Mouse (Mus musculus) erythroblast, embryonic 14.5 days (primary cell): ENCODE results near the gene Rasa2. TPM values are rescaled to one million over a fixed set of nuclear protein-coding genes. Genes with fewer than 3 reads are reported as not detected.
"Not testable (repeated sequence)": the region's sequence is repeated elsewhere in the genome, so short reads cannot be mapped to it uniquely, and the experiment has no call there.

Experiments
- H3K27me3 ChIP-seq: 2 replicates; pipeline ENCODE4 v1.6.1; 2012; ENCODE audit warnings: inconsistent platforms; ENCODE audit not compliant: control insufficient read depth
- H3K36me3 ChIP-seq: 2 replicates; pipeline ENCODE4 v1.6.1; 2012; ENCODE audit warnings: mild to moderate bottlenecking, inconsistent platforms; ENCODE audit not compliant: control insufficient read depth
- H3K4me1 ChIP-seq: 2 replicates; pipeline ENCODE4 v1.6.1; 2012; ENCODE audit warnings: inconsistent platforms; ENCODE audit not compliant: control insufficient read depth
- H3K4me3 ChIP-seq: replicated peaks from 2 replicates; pipeline ENCODE3; 2012; ENCODE audit warnings: moderate library complexity, mild to moderate bottlenecking, inconsistent platforms
- H3K9me3 ChIP-seq: 2 replicates; pipeline ENCODE4 v1.6.1; 2012; ENCODE audit warnings: low read length, inconsistent platforms, mixed read lengths; ENCODE audit not compliant: control insufficient read depth
- GATA1 ChIP-seq: IDR thresholded peaks from 2 replicates; pipeline ENCODE4 v1.6.1; 2012; ENCODE audit warnings: low read length, inconsistent platforms, mixed read lengths
- TAL1 ChIP-seq: IDR thresholded peaks from 3 replicates; pipeline ENCODE4 v1.6.1; 2012; ENCODE audit warnings: low read length, inconsistent platforms, mixed read lengths
- polyA plus RNA-seq: library from polyadenylated mRNA; stranded (reverse); fragments of >175 nt; gene quantifications from 2 replicates; pipeline ENCODE4 v1.2.3, GENCODE M21; 2012

The Rasa2 gene
- polyA plus RNA-seq, 1 experiment, result not detected

DNA sequence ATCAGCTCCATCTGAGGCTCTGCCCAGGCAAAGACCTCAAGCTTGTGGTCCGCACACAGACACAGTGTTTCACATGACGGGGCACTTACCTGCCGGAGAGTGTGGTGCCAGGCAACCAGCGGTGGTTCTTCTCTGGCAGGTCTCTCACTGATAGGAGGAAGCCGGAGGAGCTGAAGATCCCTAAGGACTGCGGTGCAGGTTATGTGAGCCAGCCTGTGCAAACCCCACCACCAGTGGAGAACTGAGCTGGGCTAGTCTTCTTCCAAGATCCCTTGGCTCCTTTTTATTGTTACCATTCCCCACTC is 93.8 kb downstream of the Rasa2 start:
- Histone ChIP-seq H3K4me1 (peaks cover 14% of the 10 kb centered on the region), H3K4me3 (no peak overlapping the region), H3K27me3 (no peaks in the 10 kb centered on the region), H3K36me3 (peaks cover 2% of the 10 kb centered on the region; the same call in 1 of the 2 replicates), H3K9me3 (no peaks in the 10 kb centered on the region)
- TF ChIP-seq GATA1 (no peak), TAL1 (no peak)

DNA sequence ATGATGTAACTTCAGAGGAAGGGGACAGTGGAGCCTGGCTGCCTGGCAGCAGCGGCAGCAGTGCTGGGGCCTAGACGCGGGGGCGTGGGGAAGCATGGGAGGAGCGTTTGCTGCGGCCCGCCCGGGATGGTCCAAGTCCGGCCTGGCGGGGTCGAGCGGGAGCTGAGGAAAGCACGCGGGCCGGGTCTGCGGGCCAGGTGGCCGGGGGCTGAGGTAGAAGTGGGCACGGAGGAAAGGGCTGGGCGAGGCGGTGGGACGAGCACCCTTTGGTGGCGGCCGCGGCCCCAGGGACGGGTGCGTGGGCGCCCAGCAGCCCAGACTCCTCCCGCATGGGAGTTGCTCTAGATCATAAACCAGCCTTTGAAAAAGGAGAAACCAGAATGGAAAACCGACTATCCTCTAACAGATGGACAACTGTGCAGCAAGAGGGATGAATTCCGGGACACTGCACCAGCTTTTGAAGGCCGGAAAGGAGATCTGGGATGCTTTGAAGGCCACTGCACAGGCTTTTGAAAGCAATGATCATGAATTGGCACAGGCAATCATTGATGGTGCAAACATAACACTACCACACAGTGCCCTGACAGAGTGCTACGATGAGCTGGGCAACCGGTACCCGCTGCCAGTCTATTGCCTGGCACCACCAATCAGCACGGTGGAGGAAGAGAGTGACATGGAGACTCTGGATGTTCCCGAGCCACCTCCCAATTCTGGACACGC is 94.4 kb downstream of the Rasa2 start:
- Histone ChIP-seq H3K36me3 (peaks cover 2% of the 10 kb centered on the region; the same call in 1 of the 2 replicates), H3K27me3 (no peaks in the 10 kb centered on the region), H3K4me3 (peak overlapping the region; percentile 60), H3K9me3 (no peaks in the 10 kb centered on the region), H3K4me1 (peaks cover 14% of the 10 kb centered on the region)
- TF ChIP-seq TAL1, result no peak
- TF ChIP-seq GATA1, result no peak

DNA sequence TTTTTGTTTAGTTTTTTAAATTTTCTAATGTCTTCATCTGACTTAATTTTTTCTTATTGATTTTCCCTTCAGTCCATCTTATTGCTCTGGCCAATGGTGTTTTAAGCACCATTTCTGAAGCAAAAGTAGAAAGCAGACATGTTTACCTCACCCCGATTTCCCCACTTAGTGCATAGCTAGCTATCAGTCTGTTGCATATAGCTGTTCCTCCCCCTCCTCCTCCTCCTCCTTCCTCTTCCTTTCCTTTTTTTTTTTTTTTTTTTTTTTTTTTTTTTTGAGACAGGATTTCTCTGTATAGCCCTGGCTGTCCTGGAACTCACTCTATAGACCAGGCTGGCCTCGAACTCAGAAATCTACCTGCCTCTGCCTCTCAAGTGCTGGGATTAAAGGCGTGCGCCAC is 95.3 kb downstream of the Rasa2 start:
- H3K9me3 ChIP-seq, H3K27me3 ChIP-seq, H3K4me3 ChIP-seq, H3K36me3 ChIP-seq: not testable (repeated sequence)
- H3K4me1 ChIP-seq, result peaks cover 14% of the 10 kb centered on the region
- TF ChIP-seq TAL1, result 0 out of 3 replicates have a peak, but pooled peaks have one; percentile 23

- Histone ChIP-seq H3K36me3 (no peaks in the 10 kb centered on the region), H3K4me3 (no peak overlapping the region), H3K27me3 (no peaks in the 10 kb centered on the region), H3K9me3 (no peaks in the 10 kb centered on the region), H3K4me1 (peaks cover 14% of the 10 kb centered on the region)
- no peak for TF ChIP-seq GATA1
- no peak for TF ChIP-seq TAL1
Measured at GRCm38 (mm10) chr9:96535431-96535830, 96.0 kb downstream of the Rasa2 start.

DNA sequence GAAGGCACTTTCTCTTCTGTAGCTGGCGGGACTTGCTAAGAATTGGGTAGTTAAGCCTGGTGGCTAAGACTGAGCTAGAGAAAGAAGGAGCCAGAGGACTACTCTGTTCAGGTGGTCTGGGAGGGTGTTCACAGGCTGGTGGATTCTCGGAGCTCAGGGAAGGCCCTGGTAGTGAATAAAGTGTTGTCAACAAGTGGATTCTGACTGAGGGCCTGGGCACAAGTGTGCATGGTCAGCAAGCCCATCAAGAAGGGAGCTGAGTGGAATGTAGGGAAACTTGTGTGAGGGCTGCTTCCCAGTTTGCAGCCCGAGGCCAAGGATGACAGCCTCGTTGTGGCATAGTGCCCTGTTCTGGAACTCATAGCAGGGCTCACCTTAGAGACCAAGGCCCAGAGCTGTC is 97.2 kb downstream of the Rasa2 start:
- no peaks in the 10 kb centered on the region for H3K27me3 ChIP-seq

GRCm38 (mm10) chr9:96533476-96533875 is 97.9 kb downstream of the Rasa2 start:
- Histone ChIP-seq H3K4me1 (peaks cover 14% of the 10 kb centered on the region), H3K36me3 (no peaks in the 10 kb centered on the region), H3K27me3 (no peaks in the 10 kb centered on the region), H3K9me3 (no peaks in the 10 kb centered on the region), H3K4me3 (no peak overlapping the region)
- no peak for TF ChIP-seq GATA1
- TF ChIP-seq TAL1, result no peak

More for the DNA sequence above, 97.2 kb downstream of the Rasa2 start:
- no peak for TF ChIP-seq GATA1
- TF ChIP-seq TAL1, result no peak
- H3K36me3 ChIP-seq, result no peaks in the 10 kb centered on the region
- no peak overlapping the region for H3K4me3 ChIP-seq
- peaks cover 14% of the 10 kb centered on the region for H3K4me1 ChIP-seq
- no peaks in the 10 kb centered on the region for H3K9me3 ChIP-seq

DNA sequence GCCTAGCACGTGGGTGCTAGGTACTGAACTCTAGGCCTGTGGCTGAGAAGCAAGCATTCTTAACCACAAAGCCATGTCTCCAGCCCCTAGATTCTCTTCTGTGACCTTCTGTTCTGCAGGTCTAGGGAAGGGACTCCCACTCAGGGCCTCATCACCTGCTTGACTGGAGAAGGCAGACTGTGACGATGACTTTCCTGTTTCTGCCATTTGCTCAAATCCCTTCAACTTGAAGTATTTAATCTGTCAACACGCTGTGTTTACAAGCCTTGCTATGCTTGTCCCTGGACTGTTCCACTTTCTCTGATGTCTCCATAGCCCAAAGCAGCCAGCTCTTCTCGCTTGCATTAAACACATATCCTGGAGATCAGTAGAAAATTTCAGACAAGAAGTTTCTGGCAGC is 98.9 kb downstream of the Rasa2 start:
- H3K9me3 ChIP-seq, result no peaks in the 10 kb centered on the region
- no peaks in the 10 kb centered on the region for H3K36me3 ChIP-seq
- H3K4me1 ChIP-seq, result peaks cover 14% of the 10 kb centered on the region
- TF ChIP-seq GATA1 (no peak), TAL1 (no peak)
- no peaks in the 10 kb centered on the region for H3K27me3 ChIP-seq
- H3K4me3 ChIP-seq, result no peak overlapping the region

- Histone ChIP-seq H3K4me3 (no peak overlapping the region), H3K4me1 (peaks cover under 1% of the 10 kb centered on the region; the same call in 1 of the 2 replicates), H3K9me3 (no peaks in the 10 kb centered on the region), H3K36me3 (no peaks in the 10 kb centered on the region), H3K27me3 (no peaks in the 10 kb centered on the region; the same call in 1 of the 2 replicates)
- TF ChIP-seq GATA1 (no peak), TAL1 (no peak)
Measured at GRCm38 (mm10) chr9:96530674-96531081, 100.7 kb downstream of the Rasa2 start.

DNA sequence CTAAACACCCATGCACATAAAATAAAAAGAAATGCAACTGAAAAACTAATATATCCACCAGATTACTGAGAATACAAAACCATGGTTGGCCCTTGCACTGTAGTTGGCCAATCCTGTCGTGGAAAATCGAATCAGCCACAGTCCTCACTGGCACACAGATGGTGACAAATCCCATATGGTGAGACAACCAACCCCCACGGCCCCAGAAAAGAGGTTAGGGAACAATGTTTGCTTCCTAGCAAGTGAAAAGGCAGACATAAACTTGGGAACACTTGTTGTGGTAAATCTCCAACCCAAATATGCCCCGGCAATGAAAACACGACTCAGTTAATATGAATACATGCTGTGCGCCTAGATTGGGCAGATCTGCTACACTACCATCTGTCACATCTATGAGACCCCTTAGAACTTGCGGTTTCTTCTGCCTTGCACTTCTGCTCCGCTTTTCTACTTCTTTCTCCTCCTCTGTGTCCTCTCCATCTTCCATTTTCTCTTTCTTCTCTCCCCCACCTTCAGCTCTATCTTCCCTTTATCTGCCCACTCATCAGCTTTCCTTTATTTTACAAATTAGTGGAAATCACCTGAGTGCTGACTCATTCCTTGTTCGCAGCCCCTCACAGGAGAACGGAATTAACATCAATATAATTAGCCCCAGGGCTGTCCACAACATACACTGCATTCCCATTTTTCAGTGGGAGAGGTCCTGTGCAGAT is 101.3 kb downstream of the Rasa2 start:
- TF ChIP-seq TAL1, result no peak
- TF ChIP-seq GATA1, result no peak
- no peak overlapping the region for H3K4me3 ChIP-seq
- H3K27me3 ChIP-seq, result no peaks in the 10 kb centered on the region; the same call in 1 of the 2 replicates
- no peaks in the 10 kb centered on the region; the same call in 1 of the 2 replicates for H3K4me1 ChIP-seq
- H3K9me3 ChIP-seq, result no peaks in the 10 kb centered on the region
- H3K36me3 ChIP-seq, result no peaks in the 10 kb centered on the region
